Mouse (Mus musculus): ENCODE results near the gene Mybphl.

The Mybphl gene

GRCm38 (mm10) chr3:108372274-108372673 lies 7.6 kb downstream of the Mybphl start:
- DNase-seq (ENCODE audit: low spot score) = no peak

GRCm38 (mm10) chr3:108372691-108373090 lies 8.0 kb downstream of the Mybphl start:
- DNase-seq (ENCODE audit: low spot score) = no peak

DNA sequence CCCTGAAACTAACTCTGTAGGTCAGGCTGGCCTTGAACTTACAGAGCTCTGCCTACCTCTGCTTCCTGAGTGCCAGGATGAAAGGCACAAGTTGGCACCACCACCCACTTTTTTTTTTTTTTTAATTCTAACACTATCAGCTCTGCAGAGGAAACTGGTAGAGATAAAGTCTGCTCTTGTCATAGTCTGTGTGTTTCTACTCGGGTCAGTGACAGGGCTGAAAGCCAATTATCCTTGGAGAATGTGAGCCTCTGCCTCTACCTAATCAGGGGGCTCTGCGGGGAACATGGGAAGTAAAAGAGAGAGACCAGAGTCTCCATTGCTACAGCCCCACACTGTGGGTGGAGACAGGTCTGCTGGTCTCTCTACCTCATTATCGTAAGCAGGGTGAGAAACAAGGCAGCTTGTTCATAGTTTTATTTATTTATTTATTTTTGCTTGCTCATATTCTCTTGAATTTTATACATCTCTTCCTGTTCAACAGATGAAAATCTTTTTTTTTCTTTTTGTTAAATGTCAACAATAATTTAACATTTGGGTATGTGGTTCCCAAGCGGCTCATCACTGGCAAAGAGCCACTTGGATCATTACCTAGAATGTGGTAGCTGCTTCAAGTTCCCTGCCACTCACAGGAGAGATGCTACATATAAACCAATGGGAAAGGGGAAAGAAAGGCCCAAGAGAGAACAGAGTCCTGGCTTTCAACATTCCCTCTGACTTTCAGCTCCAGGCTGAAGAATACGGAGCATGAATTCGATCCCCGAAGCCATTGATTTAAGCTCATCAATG lies 14.4 kb downstream of the Mybphl start:
- DNase-seq (ENCODE audit: low spot score) = no peak

- no peak for DNase-seq (ENCODE audit: low spot score)
Observed at GRCm38 (mm10) chr3:108380695-108381094, 16.0 kb downstream of the Mybphl start.

DNA sequence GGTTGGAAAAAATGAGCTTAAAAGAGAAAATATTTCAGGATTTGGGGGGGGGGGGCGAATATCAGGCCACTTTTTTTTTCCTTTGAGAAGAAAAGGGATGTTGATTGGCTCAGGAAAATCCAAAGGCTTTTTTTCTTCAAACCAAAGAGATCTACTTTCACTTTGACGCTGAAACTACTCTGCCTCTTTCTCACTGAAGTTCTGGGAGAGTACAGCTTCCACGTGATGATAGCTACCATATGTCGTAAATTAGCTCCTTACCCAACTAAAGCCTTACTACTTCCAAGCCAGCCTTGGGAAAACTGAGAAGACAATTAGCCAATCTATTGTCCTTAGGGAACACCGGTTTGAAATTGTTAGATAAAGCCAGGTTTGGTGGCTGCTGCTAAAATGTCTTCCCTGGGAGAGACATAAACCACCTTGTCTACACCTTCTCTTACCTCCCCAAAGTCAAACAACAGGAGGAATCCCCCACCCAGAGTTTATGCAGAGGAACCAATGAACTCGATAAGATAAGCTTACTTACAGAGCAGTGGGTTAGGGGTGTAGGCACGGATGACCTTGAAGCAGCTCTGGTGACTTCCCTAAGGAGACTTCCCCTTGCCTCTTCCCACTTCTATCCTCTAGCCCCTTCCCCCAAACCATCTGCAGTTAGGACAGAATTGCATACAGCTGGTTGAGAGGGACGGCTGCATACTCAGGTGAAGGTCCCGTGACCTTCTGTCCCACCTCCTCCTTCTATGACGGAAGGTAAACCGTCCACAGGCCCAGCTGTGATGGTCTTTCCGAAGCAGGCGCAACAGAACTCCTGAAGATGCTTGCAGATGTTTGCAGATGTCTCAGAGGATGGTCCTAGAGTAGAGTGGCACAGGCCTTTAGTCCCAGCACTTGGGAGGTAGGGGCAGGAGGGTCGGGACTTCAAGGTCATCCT lies 17.5 kb downstream of the Mybphl start:
- no peak for DNase-seq (ENCODE audit: low spot score)

DNA sequence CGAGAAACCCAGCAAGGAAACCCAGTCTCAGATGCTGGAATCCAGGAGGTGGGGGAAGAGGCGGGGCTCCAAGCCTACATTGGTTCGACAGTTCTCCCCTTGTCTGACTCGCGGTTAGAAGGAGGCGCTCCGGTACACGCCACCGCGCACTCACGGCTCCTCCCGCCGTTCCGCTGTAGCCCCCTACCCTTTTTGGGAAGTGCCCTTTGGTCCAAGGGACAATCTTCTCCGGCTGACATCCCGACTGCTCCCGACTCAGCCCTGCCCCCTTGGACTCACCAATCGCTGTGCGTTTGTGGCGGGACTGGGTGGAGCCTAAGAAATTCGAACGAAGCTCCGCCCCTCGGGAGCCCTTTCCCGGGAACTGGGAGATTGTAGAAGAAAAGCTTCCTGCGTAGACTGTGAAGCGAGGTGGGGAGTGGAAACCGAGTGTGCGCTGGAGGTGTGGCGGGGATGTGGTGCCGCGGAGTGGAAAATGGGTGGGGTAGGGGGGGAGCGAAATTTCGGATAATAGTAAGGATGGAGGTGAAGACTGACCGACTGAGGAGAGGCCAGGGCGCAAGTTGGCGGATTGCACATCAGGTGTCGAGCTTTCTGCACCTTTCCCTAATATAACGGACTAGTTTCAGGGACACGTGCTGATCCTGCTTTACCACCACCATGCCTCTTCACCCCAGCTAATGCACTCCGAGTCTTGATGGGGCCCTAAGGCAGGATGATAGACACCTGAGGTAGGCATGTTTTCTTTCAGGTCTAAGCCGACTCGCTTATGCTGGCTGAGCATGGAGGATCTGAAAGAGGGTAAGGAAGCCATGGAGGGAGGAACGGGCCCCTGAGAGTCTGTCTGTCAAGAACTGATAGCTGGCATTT lies 19.0 kb downstream of the Mybphl start, which contains the start of gene Psrc1:
Psrc1 (plus strand) TSS at position 355 of the 870 bp plus-strand sequence.
- peak; percentile 72 for DNase-seq (ENCODE audit: low spot score)

DNA sequence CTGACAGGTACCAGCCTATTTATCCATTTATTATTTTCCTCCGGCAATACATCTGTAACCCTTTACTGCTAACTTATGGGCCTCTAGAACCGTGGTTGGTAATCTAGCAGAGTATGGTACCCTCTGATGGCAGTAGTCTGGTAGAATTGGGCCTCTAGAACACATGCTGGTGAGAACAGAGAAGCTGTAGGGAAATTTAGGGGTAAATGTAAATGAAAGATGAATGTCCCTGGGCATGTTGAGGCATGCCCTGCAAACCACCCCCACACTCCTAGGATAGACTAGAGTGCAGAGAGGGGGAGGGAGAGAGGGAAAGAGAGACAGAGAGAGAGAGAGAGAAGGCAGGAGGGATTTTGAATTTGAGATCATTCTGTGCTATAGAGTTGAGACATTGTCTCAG lies 19.7 kb downstream of the Mybphl start:
- DNase-seq (ENCODE audit: low spot score) = no peak

GRCm38 (mm10) chr3:108386186-108386585 lies 21.5 kb downstream of the Mybphl start:
- DNase-seq (ENCODE audit: low spot score) = no peak

- peak; percentile 97 for DNase-seq (ENCODE audit: low spot score)
Observed at GRCm38 (mm10) chr3:108389111-108389545, 24.4 kb downstream of the Mybphl start.

DNA sequence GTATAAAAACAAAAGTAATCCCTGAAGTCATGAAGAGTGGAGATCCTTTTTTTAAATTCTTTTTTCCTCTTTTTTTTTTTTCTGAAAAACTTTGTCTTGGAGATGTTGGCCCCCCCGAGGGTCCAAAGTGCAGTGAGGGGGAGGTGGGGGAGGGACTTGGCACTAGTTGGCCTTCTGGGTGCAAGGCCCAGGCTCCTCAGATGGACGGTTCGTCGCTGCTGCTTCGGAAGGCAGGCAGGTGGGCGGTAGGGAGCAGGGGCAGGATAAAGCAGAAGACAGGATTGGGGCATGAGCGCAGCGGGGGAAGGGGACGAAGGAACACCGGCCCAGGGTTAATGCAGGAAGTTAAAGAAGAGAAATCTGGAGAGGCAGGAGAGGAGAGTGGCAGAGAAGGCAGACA lies 27.6 kb downstream of the Mybphl start:
- no peak for DNase-seq (ENCODE audit: low spot score)

DNA sequence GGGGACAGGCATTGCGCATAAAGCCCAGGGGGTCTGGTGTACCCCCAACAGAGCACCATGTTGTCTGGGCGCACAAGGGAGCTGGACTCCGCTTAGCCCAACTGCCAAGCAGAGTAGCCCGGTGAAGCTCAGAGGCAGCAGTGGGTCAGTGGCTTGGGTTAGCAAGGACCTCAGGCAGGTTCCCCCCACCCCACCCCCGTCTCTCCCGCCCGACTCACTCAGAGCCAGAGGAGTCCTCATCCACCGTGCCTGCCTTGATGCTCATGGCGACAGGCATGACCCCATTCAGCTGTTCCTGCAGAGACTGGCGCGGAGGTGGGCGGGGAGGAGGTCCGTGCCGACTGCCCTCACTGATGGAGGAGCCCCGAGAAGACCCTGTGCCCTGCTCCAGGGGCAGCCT lies 28.1 kb downstream of the Mybphl start:
- no peak for DNase-seq (ENCODE audit: low spot score)

DNA sequence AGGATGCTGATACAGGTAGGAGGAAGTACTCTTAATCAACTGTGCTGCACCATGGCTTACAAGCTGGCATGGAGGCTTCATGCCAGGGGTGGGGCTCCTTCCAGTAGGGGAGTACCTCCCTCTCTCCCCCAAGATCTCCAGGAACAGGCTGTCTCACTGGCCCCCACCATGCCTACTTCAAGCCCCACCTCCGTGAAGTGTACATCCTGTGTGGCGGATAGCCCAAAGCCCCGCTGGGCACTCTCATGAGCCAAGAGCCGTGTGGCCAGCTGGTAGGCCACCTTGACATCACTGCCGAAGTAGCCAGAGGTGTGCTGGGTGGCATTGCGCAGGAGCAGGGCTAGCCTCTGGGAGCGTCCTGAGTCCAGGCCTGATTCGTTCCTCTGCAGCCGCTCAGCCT lies 33.6 kb downstream of the Mybphl start:
- DNase-seq (ENCODE audit: low spot score) = no peak

GRCm38 (mm10) chr3:108400442-108400841 lies 35.7 kb downstream of the Mybphl start:
- DNase-seq (ENCODE audit: low spot score) = no peak

DNA sequence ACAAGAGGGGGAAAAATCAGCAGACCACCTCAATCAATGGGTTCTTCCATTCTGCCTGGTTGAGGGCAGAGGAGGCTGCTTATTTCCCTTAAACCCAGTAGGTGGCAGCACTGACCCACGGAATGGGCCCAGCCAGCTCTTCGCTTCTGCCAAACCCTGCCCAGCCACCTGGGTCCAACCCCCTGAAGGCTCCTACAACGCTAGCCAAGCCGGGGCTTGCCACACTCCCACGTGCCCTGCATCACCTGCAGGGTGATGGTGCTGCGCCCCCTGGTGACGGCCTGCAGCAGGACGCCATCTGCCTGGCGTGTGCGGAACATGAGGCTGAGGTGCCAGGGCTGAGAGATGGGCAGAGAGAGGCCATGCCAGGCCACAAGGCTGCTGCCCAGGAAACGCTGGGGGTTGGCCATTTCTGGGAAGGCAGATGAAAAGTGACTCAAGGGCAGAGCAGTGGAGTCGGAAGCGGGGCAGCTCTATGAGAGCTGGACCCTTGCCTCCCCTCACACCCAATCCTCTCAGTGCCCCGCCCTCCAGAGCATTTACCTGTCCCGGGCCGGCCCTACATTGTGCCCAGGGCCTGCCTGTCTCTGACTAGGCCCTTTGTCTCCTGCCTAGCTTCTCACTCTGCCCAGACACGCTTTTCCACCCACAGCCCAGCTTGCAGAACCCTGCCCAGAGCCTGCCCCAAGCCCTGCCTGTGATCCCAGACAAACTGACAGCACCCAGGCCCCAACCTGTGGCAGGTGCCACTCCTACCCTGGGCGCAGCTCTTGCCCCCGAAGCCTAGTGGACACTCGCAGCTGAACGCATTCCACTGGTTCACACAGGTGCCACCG lies 37.2 kb downstream of the Mybphl start:
- DNase-seq (ENCODE audit: low spot score) = peak; percentile 59

DNA sequence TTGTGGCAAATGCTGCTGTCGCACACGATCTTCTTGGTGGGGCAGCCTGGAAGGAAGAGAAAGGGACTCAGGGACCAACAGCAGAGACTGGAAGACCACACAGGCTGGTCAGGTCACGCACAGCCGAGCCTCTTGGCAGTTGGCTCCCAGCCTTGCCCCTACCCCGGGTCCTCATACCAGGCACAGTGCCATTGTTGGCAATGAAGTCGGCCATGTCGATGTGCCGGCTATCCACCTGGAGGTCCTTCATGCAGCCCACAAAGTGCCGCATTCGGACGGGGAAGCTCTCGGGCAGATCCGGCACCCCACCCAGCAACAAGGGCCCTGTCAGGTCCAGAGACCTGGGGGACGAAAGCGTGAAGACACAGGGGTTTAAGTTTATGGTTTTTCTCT lies 37.8 kb downstream of the Mybphl start:
- no peak for DNase-seq (ENCODE audit: low spot score)

DNA sequence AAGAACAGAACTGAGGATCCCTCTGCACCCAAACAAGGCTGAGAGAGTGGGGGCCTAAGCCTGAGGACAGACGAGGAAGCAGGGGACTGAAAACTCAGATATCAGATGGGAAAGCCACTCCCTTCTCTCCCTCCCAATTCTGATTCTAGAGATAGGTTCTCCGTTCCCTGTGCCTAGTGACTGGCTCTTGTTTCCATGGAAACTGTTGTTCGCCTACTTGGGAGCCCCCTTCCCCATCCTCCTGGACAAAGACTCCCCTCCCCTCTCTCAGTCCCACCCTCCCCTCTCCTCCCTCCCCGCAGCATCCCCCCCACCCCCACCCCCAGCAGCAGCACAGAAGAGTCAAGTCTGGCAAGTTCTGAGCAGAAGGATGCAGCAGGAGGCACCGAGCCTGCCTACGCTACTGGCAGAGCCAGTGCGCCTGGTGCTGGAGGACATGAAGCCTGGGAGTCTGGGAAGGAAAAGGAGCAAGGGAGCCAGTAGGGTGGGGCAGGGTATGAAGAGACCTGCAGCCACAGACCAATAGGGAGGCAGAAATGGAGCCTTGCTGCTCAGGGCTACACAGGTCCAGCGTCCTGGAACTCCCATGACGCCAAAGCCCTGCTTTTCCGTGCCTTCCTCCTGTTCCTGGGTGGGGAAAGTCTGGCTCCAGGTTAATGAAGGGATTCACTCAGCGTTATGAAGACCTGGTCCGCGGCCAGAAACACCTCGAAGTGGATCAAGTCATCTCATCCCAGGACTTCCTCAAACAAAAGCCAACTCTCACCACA lies 41.0 kb downstream of the Mybphl start:
- DNase-seq (ENCODE audit: low spot score) = no peak

DNA sequence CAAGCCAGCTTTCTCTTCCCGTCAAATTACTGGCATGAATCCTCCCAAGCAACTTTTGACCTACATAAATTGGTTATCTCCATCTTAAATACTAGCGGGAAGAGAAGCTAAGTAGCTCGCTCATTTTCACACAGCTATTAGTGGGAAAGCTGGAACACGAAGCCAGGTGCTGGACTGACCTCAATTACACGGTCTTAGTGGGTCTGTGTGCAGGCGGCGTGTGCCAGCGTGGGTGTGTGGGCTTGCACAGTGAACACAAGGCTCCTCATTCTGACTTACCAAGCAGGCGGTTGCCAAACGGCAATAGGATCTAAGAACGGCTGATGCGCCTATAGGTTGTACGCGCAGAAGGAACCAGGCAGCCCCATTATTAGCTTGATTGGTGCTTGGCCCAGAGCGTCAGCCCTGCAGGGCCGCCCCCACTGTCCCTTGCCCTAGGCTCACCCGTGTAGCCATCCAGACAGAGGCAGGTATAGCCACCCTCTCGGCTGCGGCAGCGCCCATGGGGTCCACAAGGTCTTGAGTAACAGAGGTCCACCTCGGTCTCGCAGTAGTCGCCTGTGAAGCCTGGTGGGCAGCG lies 41.7 kb downstream of the Mybphl start:
- no peak for DNase-seq (ENCODE audit: low spot score)

DNA sequence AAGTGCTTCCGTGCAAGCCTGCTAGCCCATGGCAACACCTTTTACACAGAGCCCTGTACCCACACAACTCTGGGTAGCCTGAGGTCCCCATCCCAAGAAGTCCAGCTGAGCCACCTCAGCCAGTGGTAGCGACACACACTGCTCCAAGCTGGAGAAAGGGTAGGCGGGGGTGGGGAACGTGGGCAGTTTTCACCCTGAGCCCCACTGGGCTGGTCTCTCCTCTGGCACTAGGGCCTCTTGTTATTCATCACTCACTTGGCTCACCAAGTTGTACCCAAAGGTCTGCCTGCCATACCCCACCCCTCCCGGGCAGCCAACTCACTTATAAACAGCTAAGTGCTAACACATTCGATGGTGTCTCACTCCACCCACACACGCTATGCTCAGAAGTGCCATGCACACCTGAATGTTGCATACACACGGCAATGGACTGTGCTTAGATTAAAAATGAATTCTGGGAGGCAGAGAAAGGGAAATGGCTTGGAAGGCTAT lies 43.9 kb downstream of the Mybphl start:
- no peak for DNase-seq (ENCODE audit: low spot score)

DNA sequence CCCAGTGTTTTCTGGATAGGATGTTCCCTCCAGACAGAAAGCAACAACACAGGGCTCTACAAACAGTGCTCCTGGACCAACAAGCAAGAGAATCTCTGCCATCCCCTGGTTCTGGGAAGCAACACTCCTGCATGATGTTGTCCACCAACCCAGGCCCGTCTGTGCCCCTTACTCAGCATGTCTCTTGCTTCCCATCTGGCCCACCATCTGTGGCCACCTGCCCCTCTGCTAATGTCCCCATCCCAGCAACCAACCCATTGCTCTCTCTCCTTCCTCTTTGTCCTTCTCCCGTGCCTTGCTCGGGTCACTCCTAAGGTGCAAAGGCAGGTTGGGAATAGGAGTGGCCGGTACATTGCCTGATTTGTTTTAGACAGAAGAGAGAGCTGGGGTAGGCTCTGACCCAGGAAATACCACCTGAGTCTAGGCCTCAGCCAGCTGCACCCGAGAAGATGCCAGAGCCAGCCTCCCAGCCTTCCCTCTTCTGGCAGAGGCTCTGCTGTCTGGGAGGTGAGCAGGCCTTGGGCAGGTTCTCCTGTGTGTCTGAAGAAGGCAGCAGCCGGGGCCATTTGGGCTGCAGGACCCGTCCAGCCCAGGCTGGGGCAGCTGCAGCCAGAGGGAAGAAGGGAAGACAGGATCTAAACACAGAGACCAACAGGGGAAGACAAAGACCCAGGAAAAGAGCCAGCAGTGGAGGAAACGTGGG lies 45.1 kb downstream of the Mybphl start:
- DNase-seq (ENCODE audit: low spot score) = no peak

Data from ovary, postnatal 10 days (tissue).